Mouse (Mus musculus): ENCODE data around the gene Atg14. TPM values are rescaled to one million over a fixed set of nuclear protein-coding genes. Genes with fewer than 3 reads are reported as not detected.

Atg14 gene
- total and polyA plus RNA-seq, 3 experiments = 3.2 to 9.4 (median 3.6) TPM

- TF ChIP-seq E2F4 (IDR thresholded peaks at IDR 0.05; ENCODE audit: insufficient replicate concordance, low read depth, low read length) = no peak
- no peak for TF ChIP-seq USF1 (IDR thresholded peaks at IDR 0.05; ENCODE audit: low read depth, low read length)
- TF ChIP-seq MXI1 (IDR thresholded peaks at IDR 0.05; ENCODE audit: low read depth, low read length) = no peak
- TF ChIP-seq NRF1 (IDR thresholded peaks at IDR 0.05; ENCODE audit: low read depth, low read length) = no peak
- no peak for TF ChIP-seq ELF1 (IDR thresholded peaks at IDR 0.05; ENCODE audit: low read depth, low read length)
- no peak for TF ChIP-seq JUN (IDR thresholded peaks at IDR 0.05; ENCODE audit: insufficient read depth, low read depth, low read length)
- no peak for TF ChIP-seq CHD2 (IDR thresholded peaks at IDR 0.05; ENCODE audit: low read length)
- no peak for TF ChIP-seq BHLHE40 (IDR thresholded peaks at IDR 0.05; ENCODE audit: low read depth, low read length)
- TF ChIP-seq POLR2AphosphoS2 (IDR thresholded peaks at IDR 0.05; ENCODE audit: low read depth, low read length) = no peak
- TF ChIP-seq NELFE (IDR thresholded peaks at IDR 0.05; ENCODE audit: low read depth, low read length) = no peak
- TF ChIP-seq MYC (IDR thresholded peaks at IDR 0.05; ENCODE audit: low read depth, low read length) = no peak
- TF ChIP-seq USF2 (conservative IDR thresholded peaks at IDR 0.05; ENCODE audit: low read depth, low read length) = no peak
- no peak for TF ChIP-seq PAX5 (IDR thresholded peaks at IDR 0.05; ENCODE audit: low read length)
- no peak for TF ChIP-seq CHD1 (IDR thresholded peaks at IDR 0.05; ENCODE audit: low read depth, low read length)
- TF ChIP-seq MAFK (IDR thresholded peaks at IDR 0.05; ENCODE audit: insufficient replicate concordance, low read length) = no peak
- no peak for TF ChIP-seq JUND (conservative IDR thresholded peaks at IDR 0.05; ENCODE audit: low read depth, low read length)
- no peak for TF ChIP-seq TBP (conservative IDR thresholded peaks at IDR 0.05; ENCODE audit: low read depth, low read length)
- no peak for TF ChIP-seq POLR2A (IDR thresholded peaks at IDR 0.05; ENCODE audit: low read depth, low read length)
- no peak for TF ChIP-seq SIN3A (IDR thresholded peaks at IDR 0.05; ENCODE audit: low read length)
- Histone ChIP-seq H3K79me2 (replicated peaks; ENCODE audit: control insufficient read depth, extremely low read depth, insufficient read depth, poor library complexity, severe bottlenecking) (no peaks in the 10 kb centered on the region), H3K4me2 (ENCODE audit: insufficient read depth, low read depth, poor library complexity, severe bottlenecking) (no peak overlapping the region), H3K9ac (ENCODE audit: insufficient read depth, low read depth) (no peak overlapping the region), H3K36me3 (replicated peaks in 1 of 2; ENCODE audit: control insufficient read depth in 1 of 2, insufficient read depth in 1 of 2, low read length in 1 of 2) (peaks cover 36 to 68% of the 10 kb centered on the region in 2 experiments), H3K4me1 (ENCODE audit: control insufficient read depth in 1 of 2, insufficient read depth in 2 of 2) (no peaks in the 10 kb centered on the region), H3K27me3 (replicated peaks) (no peaks in the 10 kb centered on the region), H3K9me3 (replicated peaks; ENCODE audit: low read length) (no peaks in the 10 kb centered on the region), H3K4me3 (replicated peaks in 1 of 3; ENCODE audit: low read depth in 2 of 3, low read length in 2 of 3, poor library complexity in 1 of 3) (no peak overlapping the region), H3K27ac (ENCODE audit: insufficient read depth, low read depth) (no peak overlapping the region)
- no peak for DNase-seq (ENCODE audit: extremely low read depth)
- dilution Hi-C loops (cut with MboI; ENCODE audit: extremely low pct_ligation_motif_present, extremely low pct_unique_long_range_greater_than_20kb, low sequenced_read_pairs) (no loop called here), in situ Hi-C loops (cut with MboI; ENCODE audit: low pct_ligation_motif_present, low pct_unique_long_range_greater_than_20kb, low sequenced_read_pairs) (no loop called here)
Measured at GRCm38 (mm10) chr14:47542283-47542682, 28.2 kb downstream of the Atg14 start.

- no peaks in the 10 kb centered on the region for H3K27me3 ChIP-seq (replicated peaks)
- no peak for DNase-seq (ENCODE audit: extremely low read depth)
- H3K4me2 ChIP-seq (ENCODE audit: insufficient read depth, low read depth, poor library complexity, severe bottlenecking) = no peak overlapping the region
- peaks cover 28 to 60% of the 10 kb centered on the region in 2 experiments for H3K36me3 ChIP-seq (replicated peaks in 1 of 2; ENCODE audit: control insufficient read depth in 1 of 2, insufficient read depth in 1 of 2, low read length in 1 of 2)
- H3K9me3 ChIP-seq (replicated peaks; ENCODE audit: low read length) = no peaks in the 10 kb centered on the region
- H3K27ac ChIP-seq (ENCODE audit: insufficient read depth, low read depth) = no peak overlapping the region
- H3K4me1 ChIP-seq (ENCODE audit: control insufficient read depth in 1 of 2, insufficient read depth in 2 of 2) = no peaks in the 10 kb centered on the region
- no peaks in the 10 kb centered on the region for H3K79me2 ChIP-seq (replicated peaks; ENCODE audit: control insufficient read depth, extremely low read depth, insufficient read depth, poor library complexity, severe bottlenecking)
- dilution Hi-C loops (cut with MboI; ENCODE audit: extremely low pct_ligation_motif_present, extremely low pct_unique_long_range_greater_than_20kb, low sequenced_read_pairs) = no loop called here
- TF ChIP-seq NELFE (IDR thresholded peaks at IDR 0.05; ENCODE audit: low read depth, low read length) (no peak), MAZ (IDR thresholded peaks at IDR 0.05; ENCODE audit: low read depth, low read length) (no peak), HCFC1 (IDR thresholded peaks at IDR 0.05; ENCODE audit: low read depth, low read length) (no peak), POLR2AphosphoS2 (IDR thresholded peaks at IDR 0.05; ENCODE audit: low read depth, low read length) (no peak), ETS1 (conservative IDR thresholded peaks at IDR 0.05; ENCODE audit: low read depth, low read length) (no peak), UBTF (IDR thresholded peaks at IDR 0.05; ENCODE audit: low read depth, low read length) (no peak), TBP (conservative IDR thresholded peaks at IDR 0.05; ENCODE audit: low read depth, low read length) (no peak), ELF1 (IDR thresholded peaks at IDR 0.05; ENCODE audit: low read depth, low read length) (no peak), CHD2 (IDR thresholded peaks at IDR 0.05; ENCODE audit: low read length) (no peak), BHLHE40 (IDR thresholded peaks at IDR 0.05; ENCODE audit: low read depth, low read length) (no peak), ZNF384 (IDR thresholded peaks at IDR 0.05; ENCODE audit: low read depth, low read length) (no peak), ZMIZ1 (IDR thresholded peaks at IDR 0.05; ENCODE audit: low read depth, low read length) (no peak)
- no peak overlapping the region for H3K4me3 ChIP-seq (replicated peaks in 1 of 3; ENCODE audit: low read depth in 2 of 3, low read length in 2 of 3, poor library complexity in 1 of 3)
- no peak overlapping the region for H3K9ac ChIP-seq (ENCODE audit: insufficient read depth, low read depth)
- in situ Hi-C loops (cut with MboI; ENCODE audit: low pct_ligation_motif_present, low pct_unique_long_range_greater_than_20kb, low sequenced_read_pairs) = no loop called here
Measured at GRCm38 (mm10) chr14:47541325-47541948, 29.0 kb downstream of the Atg14 start.
